Mouse (Mus musculus) embryonic stem cell, embryonic (primary cell): ENCODE measurements around the gene Sytl3.

Source experiments
- CTCF ChIA-PET, 4 experiments: fragments of 300-600 bp in 2 of 4; fragments of 350-600 bp in 2 of 4; sonication (Branson Sonifier 250); formaldehyde crosslinking; loops; one replicate each; lab custom pipeline; 2022; ENCODE audit warnings: inconsistent platforms in 2 of 4; lab: Charles Lee
- POLR2A ChIA-PET, 4 experiments: fragments of 300-600 bp in 2 of 4; fragments of 350-600 bp in 2 of 4; sonication (Branson Sonifier 250); formaldehyde crosslinking; loops; one replicate each; lab custom pipeline; 2022; ENCODE audit warnings: antibody characterized with exemption in 4 of 4, inconsistent platforms in 1 of 4; lab: Charles Lee

Sytl3 gene

DNA sequence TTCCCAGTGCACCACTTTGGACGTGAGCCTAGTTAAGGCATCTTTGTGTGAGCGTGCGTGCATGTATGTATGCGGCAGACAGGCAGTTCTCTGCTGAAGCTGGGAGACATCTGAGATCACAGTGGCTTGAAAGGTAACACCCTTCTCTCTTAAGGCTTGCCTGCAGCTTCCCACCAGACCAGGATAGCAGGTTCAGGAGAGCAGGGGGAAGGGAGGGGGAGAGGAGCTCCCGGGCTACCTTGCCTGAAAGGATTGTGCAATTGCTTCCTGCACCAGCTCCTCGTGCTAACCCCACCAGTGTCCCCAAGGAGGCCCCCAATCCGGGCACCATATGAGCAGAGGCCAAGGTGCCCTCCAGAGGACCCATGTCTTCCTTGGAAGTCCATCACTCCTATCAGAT, 120.7 kb downstream of the Sytl3 start:
- ChIA-PET CTCF (interaction anchor here in 1 of 4 experiments (0.7 kb wide), 1 partner anchor 50 kb away, joined by 3 read pairs; no protein-coding TSS in a partner anchor), POLR2A (interaction anchor here in 3 of 4 experiments (0.6 to 5.0 kb wide), 22 partner anchors 8 to 113 kb away, joined by 3 to 43 read pairs (median 6); no protein-coding TSS in a partner anchor)

DNA sequence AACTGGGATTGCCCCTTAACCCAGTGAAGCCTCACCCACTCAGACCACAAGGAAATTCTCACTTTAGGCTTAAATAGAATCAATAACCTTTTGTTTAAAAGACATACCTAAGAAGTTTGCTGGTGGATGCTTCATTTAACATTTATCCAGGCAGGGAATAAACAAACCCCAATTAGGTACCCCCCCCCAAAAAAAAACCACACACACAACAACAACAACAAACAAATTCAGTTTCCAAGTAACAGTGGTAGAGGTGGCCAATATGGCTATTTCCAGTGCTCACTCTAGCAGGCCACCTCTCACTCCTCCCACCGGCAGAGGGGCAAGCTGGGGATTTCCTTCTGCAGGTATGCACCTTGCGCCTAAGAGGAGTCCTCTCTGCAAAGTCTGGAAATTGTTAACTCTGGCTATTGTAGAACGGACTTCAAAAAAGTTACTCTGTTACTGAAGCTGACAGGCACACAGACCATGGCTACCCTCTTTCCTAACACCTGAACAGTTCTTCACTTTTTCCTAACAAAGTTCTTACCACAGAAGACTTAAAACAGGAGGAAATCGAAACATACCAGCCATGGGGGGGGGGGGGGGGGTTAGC, 121.7 kb downstream of the Sytl3 start:
- ChIA-PET POLR2A (interaction anchor here in 3 of 4 experiments (1.4 to 5.0 kb wide), 6 partner anchors 13 to 47 kb away, joined by 5 to 43 read pairs (median 9); no protein-coding TSS in a partner anchor), CTCF (interaction anchor here in 1 of 4 experiments (0.6 kb wide), 1 partner anchor 10 kb away, joined by 3 read pairs; no protein-coding TSS in a partner anchor)

GRCm38 (mm10) chr17:6781273-6781672, 122.4 kb downstream of the Sytl3 start:
- ChIA-PET POLR2A (interaction anchor here in 1 of 4 experiments (1.4 to 5.0 kb wide), 5 partner anchors 23 to 111 kb away, joined by 3 to 43 read pairs (median 36); no protein-coding TSS in a partner anchor), CTCF (no interaction called here)

- POLR2A ChIA-PET, result interaction anchor here (1.1 to 3.6 kb wide), 18 partner anchors 9 to 110 kb away, joined by 3 to 38 read pairs (median 6); no protein-coding TSS in a partner anchor
- CTCF ChIA-PET, result no interaction called here
Measured at GRCm38 (mm10) chr17:6782033-6782526, 123.2 kb downstream of the Sytl3 start.

DNA sequence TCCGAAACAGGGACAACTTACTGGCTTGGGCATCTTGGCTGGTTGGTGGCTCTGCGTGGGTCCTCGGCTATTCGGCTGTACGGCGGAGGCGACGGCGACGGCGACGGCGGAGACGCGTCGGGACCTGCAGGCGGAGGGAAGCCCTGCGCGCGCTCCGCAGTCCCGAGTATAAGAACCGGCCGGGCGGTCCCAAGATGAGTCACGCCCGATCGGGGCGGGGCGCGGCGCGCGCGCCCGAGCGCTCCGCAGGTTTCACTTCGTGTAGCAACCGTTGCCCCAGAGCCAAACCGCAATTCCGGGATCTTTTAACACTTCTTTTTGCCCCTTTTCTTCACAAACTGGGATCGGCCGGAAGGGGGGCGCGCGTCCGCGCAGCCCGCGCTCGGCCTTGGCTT, 123.7 kb downstream of the Sytl3 start, which contains the start of gene Ezr:
Gene Ezr (minus strand): TSS at position 174 of the 395 bp plus-strand sequence.
- POLR2A ChIA-PET, result interaction anchor here (0.7 to 3.6 kb wide), 25 partner anchors 10 to 387 kb away, joined by 3 to 38 read pairs (median 5); no protein-coding TSS in a partner anchor
- CTCF ChIA-PET, result interaction anchor here in 1 of 4 experiments (0.6 kb wide), 1 partner anchor 114 kb away, joined by 4 read pairs; no protein-coding TSS in a partner anchor

DNA sequence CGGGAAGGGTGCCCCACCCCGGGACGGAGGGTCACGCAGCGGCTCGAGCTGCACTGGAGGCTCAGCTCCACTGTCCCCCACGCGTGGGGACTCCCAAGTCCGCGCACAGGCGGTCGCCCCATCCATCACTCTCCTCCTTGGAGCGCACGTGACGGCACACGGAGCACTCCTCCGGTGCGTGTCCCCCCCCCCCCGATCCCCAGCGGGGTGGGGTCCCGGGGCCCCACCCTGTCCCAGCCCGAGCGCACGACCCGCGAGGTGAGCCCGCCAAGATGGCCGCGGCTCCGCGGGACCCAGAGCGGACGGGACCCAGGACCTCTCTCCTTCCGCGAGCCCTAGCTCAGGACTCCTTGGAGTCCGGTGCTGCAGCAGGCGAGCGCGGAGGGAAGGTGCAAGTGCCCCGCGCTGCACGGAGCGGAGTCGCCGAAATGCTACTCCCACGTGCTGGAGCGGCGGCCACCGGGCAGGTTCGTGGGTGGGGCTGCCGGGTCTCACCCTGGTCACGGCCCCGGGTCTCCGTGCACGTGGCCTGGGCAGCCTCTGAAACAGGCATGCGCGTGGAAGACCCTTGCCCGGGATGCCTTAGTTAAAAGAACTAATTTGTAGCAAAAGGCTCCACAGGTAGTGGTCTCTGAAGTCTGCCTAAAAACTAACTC, 124.2 kb downstream of the Sytl3 start:
- POLR2A ChIA-PET, result interaction anchor here (0.6 to 3.6 kb wide), 30 partner anchors 10 to 700 kb away, joined by 3 to 38 read pairs (median 4); no protein-coding TSS in a partner anchor
- CTCF ChIA-PET, result interaction anchor here in 1 of 4 experiments (0.6 kb wide), 1 partner anchor 114 kb away, joined by 4 read pairs; no protein-coding TSS in a partner anchor

DNA sequence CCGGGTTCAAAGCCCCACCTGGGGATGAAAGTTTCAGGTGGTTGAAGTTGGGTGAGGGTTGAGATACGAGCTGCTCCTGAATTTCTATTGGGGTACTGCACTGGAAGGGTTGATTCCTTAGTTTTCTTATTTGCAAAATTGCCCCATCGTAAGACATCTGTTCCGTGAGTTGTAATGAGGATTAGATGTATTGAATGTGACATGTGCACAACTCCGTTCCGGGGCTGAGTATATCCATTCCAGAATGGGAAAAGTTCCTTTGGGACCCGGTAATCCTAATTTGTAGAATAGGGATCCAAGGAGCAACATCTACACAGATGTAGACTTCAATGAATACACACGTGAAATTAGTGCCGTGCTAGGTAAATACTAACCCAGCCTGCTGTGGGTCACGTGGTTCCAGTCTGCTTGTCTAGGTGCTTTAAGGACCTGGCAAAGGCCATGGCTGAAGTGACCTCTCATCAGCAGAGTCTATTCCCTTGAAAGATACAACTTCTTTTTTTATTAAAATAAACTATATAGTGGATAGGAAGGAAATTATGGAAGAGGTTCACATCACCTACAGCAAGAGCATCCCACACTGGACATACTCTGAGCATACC, 125.0 kb downstream of the Sytl3 start:
- ChIA-PET POLR2A (interaction anchor here (0.6 to 3.6 kb wide), 17 partner anchors 9 to 386 kb away, joined by 3 to 38 read pairs (median 4); no protein-coding TSS in a partner anchor), CTCF (no interaction called here)

DNA sequence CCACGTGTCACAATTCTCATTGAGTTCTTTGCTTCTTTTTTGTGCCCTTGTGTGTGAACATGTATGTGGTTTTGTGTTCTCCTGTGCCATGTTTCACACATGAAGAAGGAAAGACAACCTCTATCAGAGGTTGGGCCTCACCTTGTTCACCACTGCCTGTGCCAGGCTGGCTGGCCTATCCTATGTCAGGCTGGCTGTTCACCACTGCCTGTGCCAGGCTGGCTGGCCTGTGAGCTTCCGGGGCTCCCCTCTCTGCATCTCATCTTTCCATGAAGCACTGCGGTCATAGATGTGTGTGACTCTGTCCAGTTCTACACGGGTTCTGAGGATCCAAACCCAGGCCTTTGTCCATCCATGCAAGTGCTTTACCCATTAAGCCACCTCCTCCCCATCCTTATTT, 128.3 kb downstream of the Sytl3 start:
- CTCF ChIA-PET, result no interaction called here

More for the DNA sequence above, 128.3 kb downstream of the Sytl3 start:
- POLR2A ChIA-PET, result interaction anchor here in 1 of 4 experiments (3.9 kb wide), 1 partner anchor 40 kb away, joined by 16 read pairs; no protein-coding TSS in a partner anchor
